Mouse (Mus musculus) liver (tissue): ENCODE measurements around the gene Max.

Source experiments
- DNase-seq: peaks from one replicate; pipeline ENCODE4 v3.0.0-alpha.2; 2020; ENCODE audit warnings: mixed read lengths

Max gene

GRCm38 (mm10) chr12:76961932-76962891, at the start of gene Max:
Gene Max, minus strand, starts transcription at chr12:76962201.
- DNase-seq, result peak; percentile 98

GRCm38 (mm10) chr12:77011092-77011720, 49.2 kb upstream of the Max start:
- no peak for DNase-seq

- DNase-seq, result no peak
These were observed 47.4 kb upstream of the Max start for GRCm38 (mm10) chr12:77009202-77010030.

- no peak for DNase-seq
These were observed 42.9 kb upstream of the Max start for GRCm38 (mm10) chr12:77004893-77005292.

GRCm38 (mm10) chr12:77002551-77003228, 40.7 kb upstream of the Max start:
- DNase-seq, result peak; percentile 53

GRCm38 (mm10) chr12:77001312-77001711, 39.3 kb upstream of the Max start:
- DNase-seq, result no peak

GRCm38 (mm10) chr12:77000705-77001284, 38.8 kb upstream of the Max start:
- peak; percentile 29 for DNase-seq

- DNase-seq, result peak; percentile 54
These were observed 38.2 kb upstream of the Max start for GRCm38 (mm10) chr12:77000096-77000704.

- no peak for DNase-seq
These were observed 32.8 kb upstream of the Max start for GRCm38 (mm10) chr12:76994766-76995165.

- DNase-seq, result no peak
These were observed 31.0 kb upstream of the Max start for GRCm38 (mm10) chr12:76992891-76993529.

- no peak for DNase-seq
These were observed 20.9 kb upstream of the Max start for GRCm38 (mm10) chr12:76982818-76983471.

- DNase-seq, result no peak
These were observed 17.5 kb upstream of the Max start for GRCm38 (mm10) chr12:76979530-76979929.

GRCm38 (mm10) chr12:76972669-76973068, 10.7 kb upstream of the Max start:
- DNase-seq, result no peak

GRCm38 (mm10) chr12:76972241-76972640, 10.2 kb upstream of the Max start:
- DNase-seq, result no peak

GRCm38 (mm10) chr12:76971642-76972221, 9.7 kb upstream of the Max start:
- no peak for DNase-seq

GRCm38 (mm10) chr12:76965876-76966275, 3.9 kb upstream of the Max start:
- DNase-seq, result no peak

- DNase-seq, result no peak
These were observed 3.1 kb upstream of the Max start for GRCm38 (mm10) chr12:76965089-76965488.

GRCm38 (mm10) chr12:76961052-76961931, 709 bp downstream of the Max start:
- DNase-seq, result peak; percentile 32

- DNase-seq, result no peak
These were observed 4.3 kb downstream of the Max start for GRCm38 (mm10) chr12:76957688-76958087.
